Comparison of ENCODE assay signal across 26 mouse cellular contexts in genomic region chr6:136952930-136953329, GRCm38 (mm10). TPM values are rescaled to one million over a fixed set of nuclear protein-coding genes. Genes with fewer than 3 reads are reported as not detected.
A peak's percentile ranks its signal among the peaks of the same experiment; 100 is the strongest.
DNase-seq lines count a peak whose midpoint lies in the region; ATAC-seq and TF ChIP-seq lines count a peak whose summit lies in the region.
"Had no signal": no experiment of that assay in that cellular context is flagged by ENCODE, and none has a peak within 500 bp of the region (broad histone marks: within the 10 kb centered on the region; RNA-seq: fewer than 3 reads in every experiment).

No protein-coding gene starts in this region.

- no peak for TF ChIP-seq EP300 in liver, postnatal 0 days (IDR thresholded peaks at IDR 0.05; ENCODE audit: low read depth)

- H3K9me3 ChIP-seq in liver, postnatal 0 days (ENCODE audit: low read length), result no peaks in the 10 kb centered on the region
- no peaks in the 10 kb centered on the region for H3K9me3 ChIP-seq in liver, embryonic 12.5 days (replicated peaks)
- no peaks in the 10 kb centered on the region for H3K9me3 ChIP-seq in neural tube, embryonic 15.5 days (replicated peaks)
- H3K9me3 ChIP-seq: embryonic facial prominence, embryonic 13.5 days; embryonic facial prominence, embryonic 15.5 days; forebrain, embryonic 10.5 days; forebrain, embryonic 12.5 days; G1E had no signal

- ATAC-seq in liver, postnatal 0 days, result peak; percentile 24; the same call in 1 of the 2 replicates
- no peak for ATAC-seq in liver, embryonic 12.5 days
- ATAC-seq in neural tube, embryonic 15.5 days (ENCODE audit: low FRiP score), result no peak
- ATAC-seq: activated CD4-positive, CD25-positive, alpha-beta regulatory T cell, adult 4 months; forebrain, embryonic 14.5 days; forebrain, embryonic 16.5 days; Patski had no signal

- 0 out of 2 replicates have a peak, but pooled peaks cover 3% of the 10 kb centered on the region for H3K4me1 ChIP-seq in liver, postnatal 0 days (ENCODE audit: insufficient read depth)
- no peaks in the 10 kb centered on the region; the same call in 1 of the 2 replicates for H3K4me1 ChIP-seq in liver, embryonic 12.5 days
- H3K4me1 ChIP-seq in neural tube, embryonic 15.5 days, result no peaks in the 10 kb centered on the region
- H3K4me1 ChIP-seq: embryonic facial prominence, embryonic 15.5 days; forebrain, embryonic 10.5 days; forebrain, embryonic 12.5 days had no signal

- DNase-seq in liver, postnatal 0 days, result no peak
- DNase-seq in ES-CJ7 (ENCODE audit: low read depth, low spot score), result peak; percentile 51
- DNase-seq in R1 (ENCODE audit: low read depth, low spot score), result peak; percentile 36
- DNase-seq in gonadal fat pad, adult 2 months (ENCODE audit: low read depth), result peak; percentile 89
- DNase-seq in right cerebral cortex, postnatal 4 days, result no peak
- DNase-seq: adrenal gland, adult 8-10 months; adrenal gland, postnatal 14 days; adrenal gland, postnatal 36 days; cerebellum, adult 11-12 months; cerebellum, adult 2 months; cerebellum, adult 9-10 months; cerebellum, postnatal 10 days; cerebellum, postnatal 25 days had no signal

- H3K36me3 ChIP-seq in liver, postnatal 0 days (replicated peaks; ENCODE audit: insufficient read depth, low read length), result no peaks in the 10 kb centered on the region
- no peaks in the 10 kb centered on the region for H3K36me3 ChIP-seq in liver, embryonic 12.5 days
- H3K36me3 ChIP-seq in neural tube, embryonic 15.5 days, result no peaks in the 10 kb centered on the region
- H3K36me3 ChIP-seq: embryonic facial prominence, embryonic 13.5 days; embryonic facial prominence, embryonic 15.5 days; forebrain, embryonic 10.5 days; forebrain, embryonic 12.5 days; G1E had no signal

- H3K4me3 ChIP-seq in liver, postnatal 0 days (ENCODE audit: low read depth, low read length), result no peak overlapping the region
- no peak overlapping the region for H3K4me3 ChIP-seq in liver, embryonic 12.5 days
- no peak overlapping the region for H3K4me3 ChIP-seq in neural tube, embryonic 15.5 days (replicated peaks)
- H3K4me3 ChIP-seq: embryonic facial prominence, embryonic 13.5 days; embryonic facial prominence, embryonic 15.5 days; erythroblast, embryonic 14.5 days; forebrain, embryonic 10.5 days; forebrain, embryonic 12.5 days had no signal

- no peaks in the 10 kb centered on the region for H3K27me3 ChIP-seq in liver, postnatal 0 days (ENCODE audit: insufficient read depth, low read length)
- no peaks in the 10 kb centered on the region for H3K27me3 ChIP-seq in liver, embryonic 12.5 days (replicated peaks)
- no peaks in the 10 kb centered on the region for H3K27me3 ChIP-seq in neural tube, embryonic 15.5 days (replicated peaks)
- H3K27me3 ChIP-seq: embryonic facial prominence, embryonic 13.5 days; embryonic facial prominence, embryonic 15.5 days; forebrain, embryonic 12.5 days; Patski had no signal

- no peak overlapping the region for H3K9ac ChIP-seq in liver, postnatal 0 days (replicated peaks)
- H3K9ac ChIP-seq in liver, embryonic 12.5 days, result no peak overlapping the region
- H3K9ac ChIP-seq in neural tube, embryonic 15.5 days (replicated peaks), result no peak overlapping the region
- H3K9ac ChIP-seq: embryonic facial prominence, embryonic 13.5 days; embryonic facial prominence, embryonic 15.5 days; forebrain, embryonic 12.5 days had no signal

- H3K4me2 ChIP-seq in liver, postnatal 0 days (ENCODE audit: low read depth, low read length), result no peak overlapping the region
- no peak overlapping the region for H3K4me2 ChIP-seq in liver, embryonic 12.5 days
- no peak overlapping the region for H3K4me2 ChIP-seq in neural tube, embryonic 15.5 days
- H3K4me2 ChIP-seq: embryonic facial prominence, embryonic 13.5 days; embryonic facial prominence, embryonic 15.5 days; forebrain, embryonic 12.5 days had no signal

- TF ChIP-seq CTCF in liver, postnatal 0 days (IDR thresholded peaks at IDR 0.05; ENCODE audit: low read depth), result no peak

- peak overlapping the region; percentile 18; the same call in 1 of the 2 replicates for H3K27ac ChIP-seq in liver, postnatal 0 days (ENCODE audit: low read depth)
- no peak overlapping the region for H3K27ac ChIP-seq in liver, embryonic 12.5 days
- H3K27ac ChIP-seq in neural tube, embryonic 15.5 days (replicated peaks), result no peak overlapping the region
- H3K27ac ChIP-seq: embryonic facial prominence, embryonic 13.5 days; embryonic facial prominence, embryonic 15.5 days; forebrain, embryonic 10.5 days; forebrain, embryonic 12.5 days had no signal

- 69% methylated on average over 9 of the region's 9 CpGs for WGBS in liver, postnatal 0 days (ENCODE audit: insufficient replicate concordance)
- 76% methylated on average over 9 of the region's 9 CpGs for WGBS in liver, embryonic 12.5 days (ENCODE audit: insufficient replicate concordance)
- WGBS in neural tube, embryonic 15.5 days, result 90% methylated on average over 9 of the region's 9 CpGs

RNA-seq across cellular contexts. Expression of gene Arhgdib, which starts 11.2 kb away (rescaled TPM):
- 190 and 192 TPM in 2 replicates for polyA plus RNA-seq in liver, postnatal 0 days (2015; fragmentation: Nextera tagmentation; extraction: Ambion mirVana)
- 120 and 122 TPM in 2 replicates for polyA plus RNA-seq in liver, embryonic 12.5 days (2016; fragmentation: Nextera tagmentation; extraction: Ambion mirVana)
- polyA plus RNA-seq in gonadal fat pad, adult 2 months (2012; rRNA removed), result 46.4 and 53.8 TPM in 2 replicates
- 13.8 and 95.4 TPM in 2 replicates for polyA plus RNA-seq in neural tube, embryonic 15.5 days (2015; fragmentation: Nextera tagmentation; extraction: Ambion mirVana)

RNA-seq across cellular contexts. Expression of gene Pde6h, which starts 29.3 kb away (rescaled TPM):
- 0.34 and 0.77 TPM in 2 replicates for polyA plus RNA-seq in liver, postnatal 0 days (2015; fragmentation: Nextera tagmentation; extraction: Ambion mirVana)
- polyA plus RNA-seq in liver, embryonic 12.5 days (2016; fragmentation: Nextera tagmentation; extraction: Ambion mirVana), result not detected in 2 replicates
- 0.30 and 23.6 TPM in 2 replicates for polyA plus RNA-seq in gonadal fat pad, adult 2 months (2012; rRNA removed)
- 0.33 TPM in 1 of 2 replicates, not detected in the other for polyA plus RNA-seq in neural tube, embryonic 15.5 days (2015; fragmentation: Nextera tagmentation; extraction: Ambion mirVana)
- polyA plus RNA-seq: embryonic facial prominence, embryonic 11.5 days; embryonic facial prominence, embryonic 13.5 days; embryonic facial prominence, embryonic 15.5 days; erythroblast, embryonic 14.5 days; forebrain, embryonic 10.5 days; forebrain, embryonic 12.5 days; forebrain, embryonic 14.5 days; forebrain, embryonic 16.5 days; G1E had no signal

RNA-seq across cellular contexts. Expression of gene Erp27, which starts 30.9 kb away (rescaled TPM):
- 0.40 and 0.42 TPM in 2 replicates for polyA plus RNA-seq in liver, postnatal 0 days (2015; fragmentation: Nextera tagmentation; extraction: Ambion mirVana)
- 0.27 and 0.43 TPM in 2 replicates for polyA plus RNA-seq in liver, embryonic 12.5 days (2016; fragmentation: Nextera tagmentation; extraction: Ambion mirVana)
- 0.08 TPM in 2 replicates for polyA plus RNA-seq in gonadal fat pad, adult 2 months (2012; rRNA removed)
- 0.82 TPM in 1 of 2 replicates, not detected in the other for polyA plus RNA-seq in neural tube, embryonic 15.5 days (2015; fragmentation: Nextera tagmentation; extraction: Ambion mirVana)
- polyA plus RNA-seq: embryonic facial prominence, embryonic 11.5 days; erythroblast, embryonic 14.5 days; forebrain, embryonic 10.5 days; forebrain, embryonic 12.5 days; G1E had no signal

Comparison
In these comparisons a context has a peak if more than half of its experiments do, and no peak if none do; other contexts are left out.
1. DNase-seq: peak in ES-CJ7 (single experiment), R1 (single experiment) and gonadal fat pad, adult 2 months (single experiment); none in liver, postnatal 0 days (single experiment) and right cerebral cortex, postnatal 4 days (single experiment).